Mouse (Mus musculus): ENCODE measurements around the gene Mrps10. TPM values are rescaled to one million over a fixed set of nuclear protein-coding genes. Genes with fewer than 3 reads are reported as not detected.
A peak's percentile ranks its signal among the peaks of the same experiment; 100 is the strongest.

Mrps10 gene
- 71.5 and 73.6 TPM in 2 replicates for polyA plus RNA-seq (2014; fragmentation: Nextera tagmentation; extraction: Ambion mirVana)

DNA sequence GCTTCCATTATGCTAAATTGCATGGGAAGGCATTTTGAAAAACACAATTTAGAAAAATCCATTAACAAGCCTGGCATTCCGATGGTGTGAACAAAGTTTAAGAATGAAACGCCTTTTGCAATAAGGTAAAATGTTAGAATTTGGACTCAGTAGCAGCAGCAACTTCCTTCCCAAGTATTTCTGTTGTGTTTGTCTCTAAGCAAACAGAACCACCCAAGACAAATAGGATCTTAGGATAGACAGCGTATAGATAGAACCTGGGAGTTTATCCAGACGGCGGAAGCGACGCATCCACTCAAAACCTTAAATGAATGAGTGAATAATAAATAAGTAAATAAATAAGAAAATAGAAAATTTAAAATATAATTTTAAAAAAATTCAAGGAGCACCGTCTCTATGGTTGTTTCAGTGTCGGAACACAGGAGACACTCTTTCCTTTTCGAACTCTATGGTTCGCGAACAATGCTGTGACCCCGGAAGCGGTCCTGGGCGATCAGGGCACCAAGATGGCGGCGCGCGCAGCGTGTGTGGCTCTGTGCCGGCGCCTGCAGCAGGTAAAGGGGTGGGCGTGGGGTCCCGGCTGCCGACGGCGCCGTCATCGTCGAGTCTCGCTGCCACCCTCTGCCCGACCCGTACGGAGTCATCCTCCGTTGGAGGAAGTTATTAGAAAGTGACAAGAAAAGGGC, at the start of gene Mrps10:
TSS of gene Mrps10 (plus strand) at position 487 of the 686 bp plus-strand sequence.
- Histone ChIP-seq H3K9me3 (ENCODE audit: control insufficient read depth, low read length) (no peaks in the 10 kb centered on the region), H3K27ac (ENCODE audit: low read depth, low read length) (0 out of 2 replicates have a peak within 1 kb of the TSS, but pooled peaks have one; percentile 47), H3K27me3 (ENCODE audit: control insufficient read depth, insufficient read depth, low read length) (no peaks in the 10 kb centered on the region), H3K4me2 (replicated peaks; ENCODE audit: low read depth, low read length) (peak within 1 kb of the TSS; percentile 56), H3K9ac (ENCODE audit: low read depth, low read length) (peak within 1 kb of the TSS; percentile 62), H3K4me1 (replicated peaks; ENCODE audit: control insufficient read depth, insufficient read depth, low read length) (no peaks in the 10 kb centered on the region), H3K36me3 (ENCODE audit: control insufficient read depth, insufficient read depth, low read length) (no peaks in the 10 kb centered on the region), H3K4me3 (ENCODE audit: low read depth, low read length) (peak within 1 kb of the TSS; percentile 63)
- DNase-seq (ENCODE audit: low spot score) = peak; percentile 94
- peak; percentile 91 for ATAC-seq (ENCODE audit: low FRiP score)
- WGBS = 4% methylated on average over 35 of the region's 35 CpGs

DNA sequence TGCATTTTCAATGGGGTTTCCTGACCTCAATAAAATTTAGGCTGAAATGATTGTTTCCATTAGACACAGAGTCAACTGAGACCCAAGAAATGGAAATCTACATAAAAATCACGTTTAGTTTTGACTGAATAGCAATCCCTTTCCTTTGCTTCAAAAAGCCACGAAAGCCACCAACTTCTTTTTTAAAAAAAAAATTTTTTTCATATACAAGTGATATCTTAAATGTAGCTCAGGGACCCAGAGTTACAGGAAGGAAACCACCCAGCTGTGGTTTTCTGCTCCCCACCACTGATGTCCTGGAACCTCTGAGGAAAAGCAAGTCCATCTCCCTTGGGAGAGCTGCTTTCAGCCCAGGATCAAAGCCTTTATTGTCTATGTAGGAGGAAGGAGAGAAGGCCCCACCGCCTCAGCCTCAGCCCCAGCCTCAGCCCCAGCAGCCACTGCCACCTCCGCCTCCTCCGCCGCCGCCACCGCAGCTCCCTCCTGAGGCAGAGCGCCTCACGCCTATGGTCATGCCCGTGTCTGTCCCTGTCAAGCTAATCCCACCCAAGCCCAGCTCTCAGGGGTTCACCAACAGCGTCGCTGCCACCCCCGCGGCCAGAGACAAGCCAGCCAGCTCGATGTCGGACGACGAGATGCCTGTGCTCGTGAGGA, 49.6 kb upstream of the Mrps10 start:
- Histone ChIP-seq H3K36me3 (ENCODE audit: control insufficient read depth, insufficient read depth, low read length) (0 out of 2 replicates have a peak, but pooled peaks cover 2% of the 10 kb centered on the region), H3K27me3 (ENCODE audit: control insufficient read depth, insufficient read depth, low read length) (no peaks in the 10 kb centered on the region), H3K4me3 (ENCODE audit: low read depth, low read length) (no peak overlapping the region), H3K4me1 (replicated peaks; ENCODE audit: control insufficient read depth, insufficient read depth, low read length) (no peaks in the 10 kb centered on the region), H3K9ac (ENCODE audit: low read depth, low read length) (no peak overlapping the region), H3K9me3 (ENCODE audit: control insufficient read depth, low read length) (no peaks in the 10 kb centered on the region), H3K4me2 (replicated peaks; ENCODE audit: low read depth, low read length) (no peak overlapping the region), H3K27ac (ENCODE audit: low read depth, low read length) (no peak overlapping the region)
- ATAC-seq (ENCODE audit: low FRiP score) (no peak), DNase-seq (ENCODE audit: low spot score) (no peak)
- WGBS = 82% methylated on average over 15 of the region's 20 CpGs

DNA sequence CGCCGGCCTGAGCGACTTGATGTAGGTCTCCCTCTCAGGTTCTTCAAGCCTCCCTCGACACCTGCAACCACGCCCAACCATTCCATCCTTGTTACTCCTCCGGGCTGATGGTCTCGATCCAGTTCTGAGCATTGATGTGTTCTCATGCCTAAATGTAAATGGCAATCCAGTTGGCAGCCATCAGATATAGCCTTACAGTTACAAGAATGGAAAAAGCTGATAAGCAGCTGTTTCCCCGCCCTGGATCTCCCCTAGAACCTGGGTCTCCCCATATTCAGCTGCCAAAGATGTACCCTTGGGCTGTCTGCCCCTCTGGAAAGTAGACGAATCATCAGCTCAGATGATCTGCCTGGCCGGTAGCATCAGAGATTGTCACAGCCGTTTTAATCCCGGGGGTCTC, 48.9 kb upstream of the Mrps10 start:
- Histone ChIP-seq H3K27ac (ENCODE audit: low read depth, low read length) (no peak overlapping the region), H3K4me2 (replicated peaks; ENCODE audit: low read depth, low read length) (no peak overlapping the region)

DNA sequence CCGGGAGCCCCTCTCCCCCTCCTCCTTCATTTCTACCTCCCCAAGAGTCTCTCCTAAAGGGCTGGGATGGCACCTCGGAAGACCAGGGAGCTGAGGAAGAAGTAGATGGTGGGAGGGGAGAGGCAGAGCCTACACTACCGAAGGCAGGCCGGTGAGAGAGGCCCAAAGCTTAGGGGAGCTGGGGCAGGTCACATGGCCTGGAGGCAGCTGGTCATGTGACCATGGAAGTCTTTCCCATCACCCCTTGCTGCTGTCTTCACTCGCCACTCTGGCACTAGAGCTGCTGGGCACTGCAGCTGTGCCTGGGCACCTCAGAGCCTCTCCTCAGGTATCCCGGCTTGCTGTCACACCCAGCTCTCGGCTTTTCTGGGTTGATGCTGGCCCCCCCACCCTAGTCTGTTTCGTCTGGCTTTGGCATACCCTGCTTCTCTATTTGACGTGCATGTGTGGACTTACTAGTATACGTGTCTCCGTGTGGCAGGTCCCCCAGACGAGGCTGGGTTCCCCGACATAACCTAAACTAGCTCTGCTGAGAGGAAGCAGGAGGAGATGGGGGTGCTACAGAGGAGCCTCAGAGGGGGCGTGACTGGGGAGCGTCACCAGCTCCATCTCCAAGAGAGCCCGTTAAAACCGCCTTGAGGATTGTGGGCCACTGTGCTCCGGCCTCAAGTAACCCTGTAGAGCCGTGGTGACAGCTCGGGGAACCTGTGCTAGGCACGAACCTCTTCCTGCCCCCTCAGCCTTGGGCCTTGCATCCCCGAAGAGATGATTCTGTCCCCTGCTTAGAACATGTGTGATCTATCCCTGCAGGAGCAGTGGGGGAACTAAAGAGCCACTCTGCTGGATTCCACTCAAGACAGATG, 46.3 kb upstream of the Mrps10 start:
- no peaks in the 10 kb centered on the region for H3K9me3 ChIP-seq (ENCODE audit: control insufficient read depth, low read length)
- H3K36me3 ChIP-seq (ENCODE audit: control insufficient read depth, insufficient read depth, low read length) = 0 out of 2 replicates have a peak, but pooled peaks cover 2% of the 10 kb centered on the region
- ATAC-seq (ENCODE audit: low FRiP score) = no peak
- 88% methylated on average over 22 of the region's 22 CpGs for WGBS
- no peak overlapping the region for H3K4me2 ChIP-seq (replicated peaks; ENCODE audit: low read depth, low read length)
- no peaks in the 10 kb centered on the region for H3K27me3 ChIP-seq (ENCODE audit: control insufficient read depth, insufficient read depth, low read length)
- no peak overlapping the region for H3K27ac ChIP-seq (ENCODE audit: low read depth, low read length)
- H3K4me1 ChIP-seq (replicated peaks; ENCODE audit: control insufficient read depth, insufficient read depth, low read length) = no peaks in the 10 kb centered on the region
- DNase-seq (ENCODE audit: low spot score) = no peak
- H3K9ac ChIP-seq (ENCODE audit: low read depth, low read length) = no peak overlapping the region
- no peak overlapping the region for H3K4me3 ChIP-seq (ENCODE audit: low read depth, low read length)

More for the DNA sequence above, 48.9 kb upstream of the Mrps10 start:
- Histone ChIP-seq H3K4me3 (ENCODE audit: low read depth, low read length) (no peak overlapping the region), H3K9me3 (ENCODE audit: control insufficient read depth, low read length) (no peaks in the 10 kb centered on the region), H3K4me1 (replicated peaks; ENCODE audit: control insufficient read depth, insufficient read depth, low read length) (no peaks in the 10 kb centered on the region), H3K36me3 (ENCODE audit: control insufficient read depth, insufficient read depth, low read length) (0 out of 2 replicates have a peak, but pooled peaks cover 2% of the 10 kb centered on the region), H3K27me3 (ENCODE audit: control insufficient read depth, insufficient read depth, low read length) (no peaks in the 10 kb centered on the region), H3K9ac (ENCODE audit: low read depth, low read length) (no peak overlapping the region)
- 92% methylated on average over 12 of the region's 12 CpGs for WGBS
- DNase-seq (ENCODE audit: low spot score) (no peak), ATAC-seq (ENCODE audit: low FRiP score) (no peak)

DNA sequence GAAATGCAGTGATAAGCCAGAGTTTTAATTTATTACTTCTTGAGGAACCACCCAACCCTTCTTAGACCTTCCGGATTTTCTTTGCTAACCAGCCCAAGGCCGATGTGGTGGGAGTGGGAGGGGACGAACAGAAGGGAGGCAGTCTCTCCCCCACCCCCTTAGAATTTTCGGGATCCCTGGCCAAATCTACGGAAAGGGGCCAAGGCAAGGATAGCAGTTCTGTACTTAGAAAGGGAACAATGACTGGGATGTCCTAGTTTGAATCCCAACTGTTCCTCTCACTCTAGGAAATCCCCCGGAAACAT, 45.7 kb upstream of the Mrps10 start:
- no peak overlapping the region for H3K4me3 ChIP-seq (ENCODE audit: low read depth, low read length)
- WGBS = 93% methylated on average over 6 of the region's 6 CpGs
- H3K36me3 ChIP-seq (ENCODE audit: control insufficient read depth, insufficient read depth, low read length) = 0 out of 2 replicates have a peak, but pooled peaks cover 2% of the 10 kb centered on the region

DNA sequence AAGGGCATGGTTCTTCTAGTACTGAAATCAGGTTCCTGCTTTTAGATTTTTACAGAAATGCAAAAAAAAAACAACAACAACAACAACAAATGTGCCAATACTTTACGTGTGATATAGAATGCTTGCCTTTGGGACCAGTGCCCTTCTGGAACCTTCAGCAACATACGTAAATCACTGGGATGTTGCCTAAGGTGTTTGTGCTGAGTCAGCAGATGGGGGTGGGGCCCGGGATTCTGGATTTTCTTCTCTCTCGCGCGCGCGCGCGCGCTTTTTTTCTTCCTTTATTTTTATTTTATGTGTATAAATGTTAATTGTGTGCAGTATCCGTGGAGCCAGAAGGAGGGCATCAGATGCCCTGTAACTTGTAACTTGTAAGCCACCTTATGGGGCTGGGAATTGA, 41.1 kb upstream of the Mrps10 start:
- DNase-seq (ENCODE audit: low spot score) = no peak
- Histone ChIP-seq H3K9ac (ENCODE audit: low read depth, low read length) (no peak overlapping the region), H3K27ac (ENCODE audit: low read depth, low read length) (no peak overlapping the region), H3K9me3 (ENCODE audit: control insufficient read depth, low read length) (no peaks in the 10 kb centered on the region), H3K4me2 (replicated peaks; ENCODE audit: low read depth, low read length) (no peak overlapping the region), H3K36me3 (ENCODE audit: control insufficient read depth, insufficient read depth, low read length) (0 out of 2 replicates have a peak, but pooled peaks cover 2% of the 10 kb centered on the region), H3K27me3 (ENCODE audit: control insufficient read depth, insufficient read depth, low read length) (no peaks in the 10 kb centered on the region), H3K4me1 (replicated peaks; ENCODE audit: control insufficient read depth, insufficient read depth, low read length) (no peaks in the 10 kb centered on the region), H3K4me3 (ENCODE audit: low read depth, low read length) (no peak overlapping the region)
- no peak for ATAC-seq (ENCODE audit: low FRiP score)
- WGBS = 87% methylated on average over 12 of the region's 12 CpGs

More for the DNA sequence above, 45.7 kb upstream of the Mrps10 start:
- Histone ChIP-seq H3K4me2 (replicated peaks; ENCODE audit: low read depth, low read length) (no peak overlapping the region), H3K27me3 (ENCODE audit: control insufficient read depth, insufficient read depth, low read length) (no peaks in the 10 kb centered on the region), H3K9me3 (ENCODE audit: control insufficient read depth, low read length) (no peaks in the 10 kb centered on the region), H3K9ac (ENCODE audit: low read depth, low read length) (no peak overlapping the region), H3K27ac (ENCODE audit: low read depth, low read length) (no peak overlapping the region), H3K4me1 (replicated peaks; ENCODE audit: control insufficient read depth, insufficient read depth, low read length) (no peaks in the 10 kb centered on the region)
- DNase-seq (ENCODE audit: low spot score) (no peak), ATAC-seq (ENCODE audit: low FRiP score) (no peak)

DNA sequence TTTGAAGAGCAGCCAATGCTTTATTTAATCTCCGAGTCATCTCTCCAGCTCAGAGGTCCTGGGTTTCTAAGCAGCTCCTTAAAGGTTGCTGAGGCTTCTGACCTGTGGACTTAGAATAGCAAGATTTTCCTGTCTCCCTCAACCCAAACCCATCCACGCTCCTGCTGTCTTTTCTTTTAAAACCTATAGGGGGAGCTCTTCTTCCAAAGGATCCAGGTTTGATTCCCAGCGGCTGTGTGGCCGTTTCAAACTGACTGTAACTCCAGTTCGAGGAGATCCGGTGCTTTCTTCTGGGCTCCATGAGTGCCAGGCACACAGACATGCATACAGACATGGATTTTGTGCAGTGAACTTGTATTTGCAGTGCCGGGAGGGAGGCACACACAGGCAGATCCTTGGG, 40.7 kb upstream of the Mrps10 start:
- Histone ChIP-seq H3K36me3 (ENCODE audit: control insufficient read depth, insufficient read depth, low read length) (0 out of 2 replicates have a peak, but pooled peaks cover 2% of the 10 kb centered on the region), H3K4me2 (replicated peaks; ENCODE audit: low read depth, low read length) (no peak overlapping the region), H3K9me3 (ENCODE audit: control insufficient read depth, low read length) (no peaks in the 10 kb centered on the region), H3K27ac (ENCODE audit: low read depth, low read length) (no peak overlapping the region), H3K4me3 (ENCODE audit: low read depth, low read length) (no peak overlapping the region), H3K27me3 (ENCODE audit: control insufficient read depth, insufficient read depth, low read length) (no peaks in the 10 kb centered on the region), H3K4me1 (replicated peaks; ENCODE audit: control insufficient read depth, insufficient read depth, low read length) (no peaks in the 10 kb centered on the region), H3K9ac (ENCODE audit: low read depth, low read length) (no peak overlapping the region)
- 79% methylated on average over 7 of the region's 7 CpGs for WGBS
- no peak for ATAC-seq (ENCODE audit: low FRiP score)
- DNase-seq (ENCODE audit: low spot score) = peak; percentile 36

DNA sequence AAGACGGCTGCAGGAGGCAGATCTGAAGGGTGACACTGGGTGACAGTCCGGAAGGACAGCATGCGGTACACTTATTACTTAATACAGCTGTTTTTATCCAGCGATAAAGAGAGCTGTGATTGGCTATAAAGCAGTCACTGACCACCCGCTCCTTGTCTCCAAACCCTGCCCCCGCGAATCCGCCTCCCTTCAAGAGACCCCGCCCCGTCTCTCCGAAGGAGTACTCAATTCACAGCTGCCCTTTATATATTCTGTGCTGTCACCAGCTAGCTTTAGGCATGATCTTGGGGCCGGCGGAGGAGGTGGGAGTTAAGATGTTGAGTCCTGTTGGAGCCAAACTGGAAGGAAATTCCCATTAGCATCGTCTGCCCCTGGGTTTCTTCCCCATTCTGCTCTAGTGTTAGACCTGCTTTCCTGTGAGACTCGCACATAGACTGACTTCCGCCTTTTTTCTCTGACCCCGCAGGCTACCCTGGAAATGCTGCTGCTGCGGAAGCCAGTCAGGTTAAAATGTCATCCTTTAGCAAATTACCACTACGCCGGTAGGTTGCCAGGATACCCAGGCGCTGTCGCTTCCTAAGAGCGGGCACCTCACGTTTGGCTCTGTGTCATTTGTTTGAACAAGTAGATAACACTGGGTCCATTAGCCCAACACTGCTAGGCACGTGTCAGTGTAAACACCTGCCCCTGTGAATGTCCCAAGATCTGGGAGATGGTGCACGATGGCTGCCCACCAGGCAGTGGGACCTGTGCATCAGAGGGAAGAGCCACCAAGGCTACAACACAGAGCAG, 39.9 kb upstream of the Mrps10 start:
- DNase-seq (ENCODE audit: low spot score) (no peak), ATAC-seq (ENCODE audit: low FRiP score) (no peak)
- Histone ChIP-seq H3K4me3 (ENCODE audit: low read depth, low read length) (no peak overlapping the region), H3K4me2 (replicated peaks; ENCODE audit: low read depth, low read length) (no peak overlapping the region), H3K4me1 (replicated peaks; ENCODE audit: control insufficient read depth, insufficient read depth, low read length) (no peaks in the 10 kb centered on the region), H3K36me3 (ENCODE audit: control insufficient read depth, insufficient read depth, low read length) (no peaks in the 10 kb centered on the region), H3K9me3 (ENCODE audit: control insufficient read depth, low read length) (no peaks in the 10 kb centered on the region), H3K27ac (ENCODE audit: low read depth, low read length) (no peak overlapping the region), H3K9ac (ENCODE audit: low read depth, low read length) (no peak overlapping the region), H3K27me3 (ENCODE audit: control insufficient read depth, insufficient read depth, low read length) (no peaks in the 10 kb centered on the region)
- 94% methylated on average over 26 of the region's 26 CpGs for WGBS
